Mouse (Mus musculus) left cerebral cortex, postnatal 25 days (tissue): Measurements from ENCODE around the gene Csnka2ip. TPM values are rescaled to one million over a fixed set of nuclear protein-coding genes. Genes with fewer than 3 reads are reported as not detected.

ENCODE experiments used
- total RNA-seq, 2 experiments: library from RNA; stranded (reverse); gene quantifications; 2 replicates each; pipeline ENCODE4 v1.2.3; 2021

The Csnka2ip gene
- total RNA-seq, 2 experiments from 2014 or later: 0.69 to 0.71 TPM

Other genes starting within 250 kb of the Csnka2ip start
- 10 to 100 TPM; 20.5 to 22.0 TPM for gene 4930453N24Rik, start 168.8 kb upstream of the Csnka2ip start, total RNA-seq
- gene Zfp654, start 249.2 kb upstream of the Csnka2ip start, total RNA-seq: 10 to 100 TPM; 17.4 to 18.0 TPM
- gene Cggbp1, start 249.6 kb upstream of the Csnka2ip start, total RNA-seq: 10 to 100 TPM; 54.0 to 59.8 TPM